In genomic region chr13:38015591-38015990, GRCm38 (mm10) we compare ENCODE assay signal across 27 mouse cellular contexts.
"Had no signal": no experiment of that assay in that cellular context is flagged by ENCODE, and none has a peak within 500 bp of the region (broad histone marks: within the 10 kb centered on the region; RNA-seq: fewer than 3 reads in every experiment).

No protein-coding gene starts in this region.

- H3K9ac ChIP-seq: limb, embryonic 12.5 days; limb, embryonic 13.5 days; limb, embryonic 15.5 days; liver, embryonic 12.5 days; liver, embryonic 13.5 days; liver, embryonic 14.5 days; liver, embryonic 15.5 days; liver, postnatal 0 days; lung, embryonic 14.5 days; lung, embryonic 15.5 days; midbrain, embryonic 12.5 days; midbrain, embryonic 13.5 days; midbrain, embryonic 15.5 days had no signal

- H3K4me1 ChIP-seq: limb, embryonic 10.5 days; limb, embryonic 12.5 days; limb, embryonic 13.5 days; limb, embryonic 15.5 days; lung, embryonic 15.5 days; midbrain, embryonic 10.5 days; midbrain, embryonic 12.5 days; midbrain, embryonic 13.5 days; midbrain, embryonic 15.5 days had no signal

- H3K4me3 ChIP-seq: limb, embryonic 10.5 days; limb, embryonic 12.5 days; limb, embryonic 13.5 days; limb, embryonic 15.5 days; liver, embryonic 12.5 days; liver, embryonic 13.5 days; liver, embryonic 15.5 days; lung, embryonic 15.5 days; megakaryocyte, embryonic 14.5 days; midbrain, embryonic 10.5 days; midbrain, embryonic 12.5 days; midbrain, embryonic 13.5 days; midbrain, embryonic 15.5 days; myocyte had no signal

- H3K27me3 ChIP-seq: limb, embryonic 12.5 days; limb, embryonic 13.5 days; limb, embryonic 15.5 days; liver, embryonic 12.5 days; liver, embryonic 13.5 days; liver, embryonic 15.5 days; lung, embryonic 15.5 days; megakaryocyte, embryonic 14.5 days; midbrain, embryonic 12.5 days; midbrain, embryonic 13.5 days; midbrain, embryonic 15.5 days had no signal

- H3K36me3 ChIP-seq: limb, embryonic 10.5 days; limb, embryonic 12.5 days; limb, embryonic 13.5 days; limb, embryonic 15.5 days; liver, embryonic 12.5 days; liver, embryonic 13.5 days; liver, embryonic 15.5 days; lung, embryonic 15.5 days; midbrain, embryonic 10.5 days; midbrain, embryonic 12.5 days; midbrain, embryonic 13.5 days; midbrain, embryonic 15.5 days had no signal

- DNase-seq: left cerebral cortex, postnatal 4 days; liver; liver, embryonic 13.5 days; liver, postnatal 0 days; lung, adult 18-20 months; lung, adult 2 months; lung, embryonic 14.5 days; lung, postnatal 10 days; lung, postnatal 14 days; lung, postnatal 36 days; lung, postnatal 4 days; midbrain, embryonic 14.5 days had no signal

- H3K9me3 ChIP-seq: limb, embryonic 10.5 days; limb, embryonic 13.5 days; limb, embryonic 15.5 days; liver, embryonic 13.5 days; liver, embryonic 15.5 days; lung, embryonic 15.5 days; midbrain, embryonic 12.5 days; midbrain, embryonic 13.5 days; midbrain, embryonic 15.5 days had no signal

- H3K27ac ChIP-seq: limb, embryonic 10.5 days; limb, embryonic 12.5 days; limb, embryonic 13.5 days; limb, embryonic 15.5 days; liver, embryonic 12.5 days; liver, embryonic 13.5 days; liver, embryonic 14.5 days; liver, embryonic 15.5 days; lung, embryonic 15.5 days; macrophage; midbrain, embryonic 10.5 days; midbrain, embryonic 12.5 days; midbrain, embryonic 13.5 days; midbrain, embryonic 15.5 days had no signal
